Mouse (Mus musculus) CD8-positive naive resting alpha-beta T cell, adult 2 months (primary cell): Measurements from ENCODE around the gene Zfp316.

Source experiments
- DNase-seq, 2 experiments: peaks; one replicate each; pipeline ENCODE4 v3.0.0; 2022; ENCODE audit warnings: low read depth in 2 of 2, low spot score in 2 of 2

Zfp316 gene

DNA sequence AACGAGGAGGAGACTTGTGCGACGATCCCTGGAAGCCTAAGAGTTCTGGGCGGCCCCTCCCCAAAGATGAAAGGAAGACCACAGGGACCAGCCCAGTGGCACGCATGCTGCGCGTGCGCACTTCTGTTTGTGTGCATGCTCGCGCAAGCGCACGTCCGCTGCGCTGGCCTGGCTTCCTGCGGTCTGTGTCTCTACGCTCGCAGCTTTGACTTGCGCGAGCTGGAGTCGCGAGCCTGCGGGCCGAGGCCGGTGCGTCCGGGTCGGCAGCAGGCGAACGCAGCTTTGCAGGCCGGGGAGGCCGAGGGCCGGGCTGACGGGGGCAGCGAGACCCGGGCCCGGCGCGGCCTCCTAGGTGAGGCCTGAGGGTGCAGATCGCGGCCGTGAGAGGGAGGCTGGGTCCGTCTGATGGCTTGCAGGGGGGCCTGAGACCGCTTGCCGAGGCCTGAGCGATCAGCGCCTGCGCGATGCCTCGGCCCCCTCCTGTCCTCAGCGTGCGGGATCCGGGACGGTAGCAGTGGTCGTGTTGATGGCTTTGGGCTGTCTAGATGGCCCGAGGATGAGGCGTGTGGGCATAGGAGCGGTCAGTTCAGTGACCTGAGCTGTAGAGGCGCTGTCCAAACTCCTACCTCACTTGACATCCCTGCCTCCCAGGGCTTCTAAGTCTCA, 34.7 kb downstream of the Zfp316 start, which contains the start of gene Zfp12:
Zfp12 (plus strand) TSS at position 136 of the 666 bp plus-strand sequence.
- DNase-seq: peak; percentile 78 to 79

- no peak for DNase-seq
These were observed 43.0 kb downstream of the Zfp316 start, which contains the start of gene Spdye4a for GRCm38 (mm10) chr5:143226790-143227189. TSS of gene Spdye4a (minus strand) at chr5:143226890.

DNA sequence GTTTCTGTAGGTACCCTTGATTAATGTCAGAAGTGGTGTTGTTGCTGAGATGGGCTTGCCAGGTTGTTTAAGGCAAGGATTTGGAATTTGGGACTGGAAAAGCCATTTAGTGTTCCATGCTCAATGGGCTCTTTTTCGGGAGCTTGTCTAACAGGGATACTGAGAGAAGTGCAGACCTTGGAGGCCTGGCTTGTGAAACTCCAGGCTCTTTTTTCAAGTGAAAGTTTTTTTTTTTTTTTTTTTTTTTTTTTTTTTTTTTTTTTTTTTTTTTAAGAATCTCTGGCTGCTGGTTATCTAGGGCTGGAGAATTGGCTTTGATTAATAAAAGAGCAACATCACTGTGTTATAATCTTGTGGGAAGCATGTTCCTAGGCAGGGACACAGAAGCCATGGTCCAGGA, 47.5 kb downstream of the Zfp316 start:
- no peak for DNase-seq

GRCm38 (mm10) chr5:143220996-143221395, 48.8 kb downstream of the Zfp316 start:
- no peak for DNase-seq

DNA sequence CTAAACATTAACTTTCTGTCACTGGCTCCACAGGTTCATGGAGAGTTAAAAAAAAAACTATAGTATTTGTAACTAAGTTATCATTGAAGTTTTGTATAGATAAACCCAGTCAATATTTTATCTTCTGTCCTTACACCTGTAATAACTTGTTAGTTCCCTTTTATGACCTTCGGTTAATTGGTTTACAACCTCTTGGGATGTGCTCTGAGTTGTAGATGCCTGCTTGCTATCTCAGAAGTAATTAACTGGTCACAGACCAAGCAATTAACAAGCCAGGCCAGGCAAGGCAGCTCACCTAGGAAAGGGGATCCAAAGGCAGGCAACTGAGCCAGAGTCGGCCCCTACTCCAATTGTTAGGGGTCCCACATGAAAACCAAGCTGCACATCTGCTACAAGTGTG, 56.0 kb downstream of the Zfp316 start:
- DNase-seq: no peak

DNA sequence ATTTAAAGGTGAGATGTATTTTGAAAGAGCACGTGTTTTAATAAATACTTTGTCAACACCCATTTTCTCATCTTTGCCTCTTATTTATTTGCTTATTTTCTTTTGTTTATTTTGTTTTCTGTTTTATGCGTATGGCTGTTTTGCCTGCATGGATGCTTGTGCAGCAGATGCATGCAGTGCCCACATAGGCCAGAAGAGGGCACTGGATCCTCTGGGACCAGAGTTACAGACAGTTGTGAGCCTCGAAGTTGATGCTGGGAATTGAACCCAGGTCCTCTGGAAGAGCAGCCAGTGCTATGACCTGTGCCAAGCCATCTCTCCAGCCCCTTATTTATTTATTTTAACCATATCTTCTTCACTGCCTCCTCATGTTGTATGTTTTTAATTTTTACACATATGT, 64.8 kb downstream of the Zfp316 start:
- DNase-seq: no peak
